Mouse (Mus musculus): Measurements from ENCODE around the gene Zswim7. TPM values are rescaled to one million over a fixed set of nuclear protein-coding genes. Genes with fewer than 3 reads are reported as not detected.

The Zswim7 gene
- polyA plus RNA-seq, 1 experiment: 11.6 TPM

DNA sequence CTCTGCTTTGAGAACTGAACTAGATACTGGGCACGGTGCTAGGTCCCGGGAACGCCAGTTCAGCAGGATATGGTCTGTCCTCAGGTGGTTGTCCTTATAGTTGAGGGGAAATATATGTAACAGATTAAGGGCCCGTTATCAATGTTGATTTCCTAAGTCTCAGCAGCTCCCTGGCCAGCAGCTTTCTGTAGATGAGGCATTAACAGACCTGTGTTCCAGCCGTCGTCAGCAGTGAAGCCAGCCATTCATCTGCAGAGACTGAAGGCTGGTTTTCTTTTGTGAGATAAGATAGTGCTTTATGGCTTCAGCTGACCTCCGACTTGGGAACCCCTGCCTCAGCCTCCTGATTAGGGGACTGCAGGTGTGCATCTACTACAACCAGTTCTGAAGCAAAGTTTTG, 17.2 kb downstream of the Zswim7 start:
- TF ChIP-seq FLI1 (IDR thresholded peaks at IDR 0.05; ENCODE audit: low read length) (no peak), GATA1 (IDR thresholded peaks at IDR 0.05; ENCODE audit: borderline replicate concordance, low read length) (no peak)
- Histone ChIP-seq H3K9me3 (no peaks in the 10 kb centered on the region), H3K27me3 (replicated peaks) (no peaks in the 10 kb centered on the region), H3K4me1 (peaks cover 93% of the 10 kb centered on the region), H3K4me3 (replicated peaks) (no peak overlapping the region), H3K36me3 (replicated peaks; ENCODE audit: low read length) (peaks cover 97% of the 10 kb centered on the region)

- Histone ChIP-seq H3K4me3 (replicated peaks) (no peak overlapping the region), H3K4me1 (peaks cover 93% of the 10 kb centered on the region), H3K27me3 (replicated peaks) (no peaks in the 10 kb centered on the region), H3K9me3 (no peaks in the 10 kb centered on the region), H3K36me3 (replicated peaks; ENCODE audit: low read length) (peaks cover 97% of the 10 kb centered on the region)
- no peak for TF ChIP-seq GATA1 (IDR thresholded peaks at IDR 0.05; ENCODE audit: borderline replicate concordance, low read length)
- no peak for TF ChIP-seq FLI1 (IDR thresholded peaks at IDR 0.05; ENCODE audit: low read length)
Measured at GRCm38 (mm10) chr11:62263599-62263998, 17.6 kb downstream of the Zswim7 start.

- H3K4me3 ChIP-seq (replicated peaks): no peak overlapping the region
- TF ChIP-seq FLI1 (IDR thresholded peaks at IDR 0.05; ENCODE audit: low read length): no peak
- TF ChIP-seq GATA1 (IDR thresholded peaks at IDR 0.05; ENCODE audit: borderline replicate concordance, low read length): no peak
- H3K27me3 ChIP-seq (replicated peaks): no peaks in the 10 kb centered on the region
- peaks cover 92% of the 10 kb centered on the region for H3K36me3 ChIP-seq (replicated peaks; ENCODE audit: low read length)
- no peaks in the 10 kb centered on the region for H3K9me3 ChIP-seq
- peaks cover 100% of the 10 kb centered on the region for H3K4me1 ChIP-seq
Measured at GRCm38 (mm10) chr11:62259214-62259613, 22.0 kb downstream of the Zswim7 start.

DNA sequence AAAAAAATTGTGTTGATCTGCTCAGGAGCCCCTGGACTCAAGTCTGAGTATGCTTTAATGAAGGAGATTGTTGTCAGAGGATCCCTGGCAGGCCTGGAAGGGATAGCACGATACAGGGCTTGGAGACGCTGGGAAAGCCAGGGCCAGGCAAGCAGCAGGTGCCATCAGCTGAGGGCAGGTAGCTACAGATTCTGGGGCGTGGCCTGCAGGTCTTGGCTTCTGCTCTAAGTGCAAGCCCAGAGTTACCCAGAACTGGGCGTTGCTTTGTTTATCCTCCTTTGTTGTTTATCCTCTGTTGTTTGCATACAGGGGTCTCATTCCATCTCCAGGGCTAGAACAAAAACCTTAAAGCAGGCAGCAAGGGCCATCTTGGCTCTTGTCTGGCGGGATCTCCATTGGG, 27.8 kb downstream of the Zswim7 start:
- no peaks in the 10 kb centered on the region for H3K9me3 ChIP-seq
- TF ChIP-seq FLI1 (IDR thresholded peaks at IDR 0.05; ENCODE audit: low read length): no peak
- no peak for TF ChIP-seq GATA1 (IDR thresholded peaks at IDR 0.05; ENCODE audit: borderline replicate concordance, low read length)
- H3K4me3 ChIP-seq (replicated peaks): peak overlapping the region; percentile 38
- H3K4me1 ChIP-seq: peaks cover 98% of the 10 kb centered on the region
- H3K27me3 ChIP-seq (replicated peaks): no peaks in the 10 kb centered on the region
- peaks cover 59% of the 10 kb centered on the region for H3K36me3 ChIP-seq (replicated peaks; ENCODE audit: low read length)

- Histone ChIP-seq H3K4me3 (replicated peaks) (peak overlapping the region; percentile 99), H3K9me3 (peaks cover 6% of the 10 kb centered on the region; the same call in 1 of the 2 replicates), H3K36me3 (replicated peaks; ENCODE audit: low read length) (peaks cover 45% of the 10 kb centered on the region), H3K4me1 (peaks cover 84% of the 10 kb centered on the region), H3K27me3 (replicated peaks) (no peaks in the 10 kb centered on the region)
- TF ChIP-seq GATA1 (IDR thresholded peaks at IDR 0.05; ENCODE audit: borderline replicate concordance, low read length): no peak
- TF ChIP-seq FLI1 (IDR thresholded peaks at IDR 0.05; ENCODE audit: low read length): no peak
Measured at GRCm38 (mm10) chr11:62251047-62251446, 30.1 kb downstream of the Zswim7 start.

- Histone ChIP-seq H3K27me3 (replicated peaks) (no peaks in the 10 kb centered on the region), H3K36me3 (replicated peaks; ENCODE audit: low read length) (peaks cover 47% of the 10 kb centered on the region), H3K4me3 (replicated peaks) (peak overlapping the region; percentile 99), H3K9me3 (peaks cover 13% of the 10 kb centered on the region), H3K4me1 (peaks cover 74% of the 10 kb centered on the region)
- TF ChIP-seq FLI1 (IDR thresholded peaks at IDR 0.05; ENCODE audit: low read length) (no peak), GATA1 (IDR thresholded peaks at IDR 0.05; ENCODE audit: borderline replicate concordance, low read length) (no peak)
Measured at GRCm38 (mm10) chr11:62249266-62250037, 31.7 kb downstream of the Zswim7 start.

- TF ChIP-seq GATA1 (IDR thresholded peaks at IDR 0.05; ENCODE audit: borderline replicate concordance, low read length) (no peak), FLI1 (IDR thresholded peaks at IDR 0.05; ENCODE audit: low read length) (no peak)
- Histone ChIP-seq H3K4me1 (peaks cover 74% of the 10 kb centered on the region), H3K27me3 (replicated peaks) (no peaks in the 10 kb centered on the region), H3K36me3 (replicated peaks; ENCODE audit: low read length) (peaks cover 42% of the 10 kb centered on the region), H3K9me3 (peaks cover 13% of the 10 kb centered on the region), H3K4me3 (replicated peaks) (peak within 1 kb of the TSS; percentile 99)
Measured at GRCm38 (mm10) chr11:62248401-62249244, 32.6 kb downstream of the Zswim7 start, which contains the start of gene Adora2b. Gene Adora2b, plus strand, starts transcription at chr11:62248984.

GRCm38 (mm10) chr11:62247759-62248400, 33.3 kb downstream of the Zswim7 start:
- peaks cover 13% of the 10 kb centered on the region for H3K9me3 ChIP-seq
- H3K27me3 ChIP-seq (replicated peaks): no peaks in the 10 kb centered on the region
- H3K4me3 ChIP-seq (replicated peaks): peak overlapping the region; percentile 99
- peaks cover 35% of the 10 kb centered on the region for H3K36me3 ChIP-seq (replicated peaks; ENCODE audit: low read length)
- peaks cover 68% of the 10 kb centered on the region for H3K4me1 ChIP-seq
- TF ChIP-seq FLI1 (IDR thresholded peaks at IDR 0.05; ENCODE audit: low read length) (no peak), GATA1 (IDR thresholded peaks at IDR 0.05; ENCODE audit: borderline replicate concordance, low read length) (no peak)

DNA sequence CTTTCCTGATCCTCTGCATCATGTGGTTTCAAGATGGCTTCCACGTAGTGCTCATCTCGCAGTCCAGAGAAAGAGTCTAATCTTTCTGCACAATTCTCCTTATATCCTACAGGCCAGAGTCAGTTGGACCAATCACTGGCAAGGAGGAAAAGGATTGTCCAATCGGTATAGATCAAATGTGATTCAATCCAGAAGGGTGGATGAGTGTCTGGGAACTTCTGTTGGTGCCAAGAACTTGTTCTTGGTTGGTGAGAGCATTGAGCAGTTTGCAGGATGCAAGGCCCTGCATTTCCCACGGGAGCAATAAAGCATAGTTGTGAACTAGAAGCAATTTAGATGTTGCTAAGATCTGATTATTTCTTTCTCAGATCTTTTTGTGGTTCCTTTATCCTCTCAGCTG, 36.7 kb downstream of the Zswim7 start:
- Histone ChIP-seq H3K4me1 (peaks cover 56% of the 10 kb centered on the region), H3K4me3 (replicated peaks) (no peak overlapping the region), H3K36me3 (replicated peaks; ENCODE audit: low read length) (peaks cover 35% of the 10 kb centered on the region), H3K9me3 (peaks cover 13% of the 10 kb centered on the region), H3K27me3 (replicated peaks) (peaks cover 2% of the 10 kb centered on the region)
- TF ChIP-seq FLI1 (IDR thresholded peaks at IDR 0.05; ENCODE audit: low read length) (no peak), GATA1 (IDR thresholded peaks at IDR 0.05; ENCODE audit: borderline replicate concordance, low read length) (no peak)
